Mouse (Mus musculus) stomach, embryonic 16.5 days (tissue): ENCODE data around the gene Zeb2. TPM values are rescaled to one million over a fixed set of nuclear protein-coding genes. Genes with fewer than 3 reads are reported as not detected.
A peak's percentile ranks its signal among the peaks of the same experiment; 100 is the strongest.

ENCODE experiments used
- ATAC-seq: fragments of 200-750 bp; cut with Nextera tagmentation; 2 replicates; pipeline ENCODE4 v1.8.0; 2017; ENCODE audit warnings: moderate number of reproducible peaks, moderate TSS enrichment; ENCODE audit not compliant: insufficient read depth, low FRiP score
- H3K27ac ChIP-seq: fragments of 300-500 bp; sonication (generic); 2 replicates; pipeline ENCODE4 v1.5.1; 2014; ENCODE audit warnings: low read length
- H3K27me3 ChIP-seq: fragments of 300-500 bp; sonication (generic); 2 replicates; pipeline ENCODE4 v1.6.1; 2014; ENCODE audit warnings: low read length, control low read depth, mixed read lengths; ENCODE audit not compliant: control insufficient read depth, insufficient read depth
- H3K36me3 ChIP-seq: fragments of 300-500 bp; sonication (generic); 2 replicates; pipeline ENCODE4 v1.6.1; 2014; ENCODE audit warnings: low read length; ENCODE audit not compliant: control insufficient read depth, insufficient read depth
- H3K4me1 ChIP-seq: fragments of 300-500 bp; sonication (generic); 2 replicates; pipeline ENCODE4 v1.6.1; 2014; ENCODE audit warnings: low read length, control low read depth, mixed read lengths; ENCODE audit not compliant: control insufficient read depth, insufficient read depth
- H3K4me2 ChIP-seq: fragments of 300-500 bp; sonication (generic); 2 replicates; pipeline ENCODE4 v1.6.1; 2014; ENCODE audit warnings: low read depth, low read length, mixed read lengths
- H3K4me3 ChIP-seq: fragments of 300-500 bp; sonication (generic); replicated peaks from 2 replicates; pipeline ENCODE4 v1.5.1; 2014; ENCODE audit warnings: mild to moderate bottlenecking, low read length
- H3K9ac ChIP-seq: fragments of 300-500 bp; sonication (generic); 2 replicates; pipeline ENCODE4 v1.6.1; 2014; ENCODE audit warnings: low read length
- H3K9me3 ChIP-seq: fragments of 300-500 bp; sonication (generic); replicated peaks from 2 replicates; pipeline ENCODE4 v1.6.1; 2016; ENCODE audit warnings: low read length, control low read depth; ENCODE audit not compliant: control insufficient read depth
- WGBS: fragments of 180-500 bp; shearing (Covaris S2); extraction: QIAGEN DNeasy Blood & Tissue Kit; methylation state at CpG from one replicate; pipeline ENCODE4 v1.1.7; 2014; 5-methylcytosine and 5-hydroxymethylcytosine counted together
- polyA plus RNA-seq: library from polyadenylated mRNA; unstranded; fragments of >200 nt; fragmentation: Nextera tagmentation; extraction: Ambion mirVana; gene quantifications from 2 replicates; pipeline ENCODE4 v1.2.1, GENCODE M21; 2015

Gene Zeb2
- polyA plus RNA-seq, 1 experiment from 2014 or later, result 50.6 TPM

DNA sequence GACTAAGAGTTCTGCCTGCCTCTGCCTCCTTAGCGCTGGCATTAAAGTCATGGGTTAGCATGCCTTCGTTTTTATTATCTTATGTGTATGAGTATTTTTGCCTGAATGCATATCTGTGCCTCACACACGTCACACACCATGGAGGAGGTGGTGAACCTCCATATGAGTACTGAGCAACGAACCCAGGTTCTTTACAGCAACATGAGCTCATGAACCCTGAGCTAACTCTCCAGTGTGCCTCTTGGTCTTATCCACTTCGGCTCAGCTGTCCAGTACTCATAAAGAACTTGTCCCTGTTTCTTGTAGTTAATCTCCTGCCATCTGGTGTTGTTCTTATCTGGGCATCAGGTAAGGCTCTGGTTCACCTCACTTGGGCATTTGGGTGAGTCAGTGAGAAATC lies 154.6 kb downstream of the Zeb2 start:
- H3K36me3 ChIP-seq, result no peaks in the 10 kb centered on the region
- H3K4me2 ChIP-seq, result no peak overlapping the region
- no peaks in the 10 kb centered on the region for H3K4me1 ChIP-seq
- no peak overlapping the region for H3K9ac ChIP-seq
- H3K27me3 ChIP-seq, result no peaks in the 10 kb centered on the region
- H3K9me3 ChIP-seq, result no peaks in the 10 kb centered on the region
- no peak for ATAC-seq
- H3K27ac ChIP-seq, result no peak overlapping the region
- 87% methylated on average over 5 of the region's 5 CpGs for WGBS
- H3K4me3 ChIP-seq, result no peak overlapping the region

DNA sequence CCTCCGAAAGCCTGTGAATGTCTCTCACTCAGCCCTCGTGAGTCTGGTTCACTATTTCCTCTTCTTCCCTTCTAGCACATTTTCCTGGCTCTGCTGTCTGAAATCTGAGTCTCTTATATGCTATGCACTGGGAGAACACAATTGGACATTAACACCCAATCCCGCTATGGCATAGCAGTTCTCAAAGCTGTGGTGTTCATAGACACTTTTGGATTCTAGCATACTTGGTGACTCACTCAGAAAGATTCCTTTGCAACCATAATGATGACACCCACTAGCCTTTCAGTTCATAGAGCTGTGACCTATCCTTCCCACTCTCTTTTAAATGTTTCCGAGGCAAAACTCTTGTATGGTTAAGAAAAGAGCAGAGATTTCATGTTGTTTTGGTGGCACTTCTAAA lies 156.0 kb downstream of the Zeb2 start:
- no peak overlapping the region for H3K4me2 ChIP-seq
- H3K36me3 ChIP-seq, result no peaks in the 10 kb centered on the region
- no peak overlapping the region for H3K27ac ChIP-seq
- no peaks in the 10 kb centered on the region for H3K9me3 ChIP-seq
- no peak overlapping the region for H3K4me3 ChIP-seq
- peaks cover 5% of the 10 kb centered on the region; the same call in 1 of the 2 replicates for H3K4me1 ChIP-seq
- no peaks in the 10 kb centered on the region for H3K27me3 ChIP-seq
- H3K9ac ChIP-seq, result no peak overlapping the region
- 85% methylated on average over 4 of the region's 4 CpGs for WGBS
- ATAC-seq, result no peak

DNA sequence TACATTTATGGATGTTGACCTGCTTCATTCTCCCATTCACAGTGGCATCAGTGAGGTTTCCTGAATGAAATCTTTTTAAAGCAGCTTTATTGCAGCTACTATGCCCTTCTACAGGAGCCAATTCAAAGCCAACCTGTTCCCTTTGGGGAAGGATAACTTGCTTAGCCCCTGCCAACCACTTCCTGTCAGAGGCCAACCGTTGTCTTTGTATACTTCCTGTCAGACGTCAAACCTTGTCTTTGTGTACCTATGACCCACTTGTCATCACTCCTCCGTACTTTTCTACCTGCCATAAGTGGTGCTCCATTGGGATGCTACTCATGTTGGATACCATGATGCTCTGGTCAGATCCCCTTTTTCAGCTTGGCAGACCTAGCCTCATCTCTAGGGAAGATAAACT lies 156.6 kb downstream of the Zeb2 start:
- no peak for ATAC-seq
- H3K36me3 ChIP-seq, result no peaks in the 10 kb centered on the region
- no peak overlapping the region for H3K4me3 ChIP-seq
- 70% methylated on average over 3 of the region's 3 CpGs for WGBS
- H3K9ac ChIP-seq, result no peak overlapping the region
- no peak overlapping the region for H3K27ac ChIP-seq
- peaks cover 9% of the 10 kb centered on the region; the same call in 1 of the 2 replicates for H3K4me1 ChIP-seq
- H3K9me3 ChIP-seq, result no peaks in the 10 kb centered on the region
- H3K27me3 ChIP-seq, result no peaks in the 10 kb centered on the region
- H3K4me2 ChIP-seq, result no peak overlapping the region

DNA sequence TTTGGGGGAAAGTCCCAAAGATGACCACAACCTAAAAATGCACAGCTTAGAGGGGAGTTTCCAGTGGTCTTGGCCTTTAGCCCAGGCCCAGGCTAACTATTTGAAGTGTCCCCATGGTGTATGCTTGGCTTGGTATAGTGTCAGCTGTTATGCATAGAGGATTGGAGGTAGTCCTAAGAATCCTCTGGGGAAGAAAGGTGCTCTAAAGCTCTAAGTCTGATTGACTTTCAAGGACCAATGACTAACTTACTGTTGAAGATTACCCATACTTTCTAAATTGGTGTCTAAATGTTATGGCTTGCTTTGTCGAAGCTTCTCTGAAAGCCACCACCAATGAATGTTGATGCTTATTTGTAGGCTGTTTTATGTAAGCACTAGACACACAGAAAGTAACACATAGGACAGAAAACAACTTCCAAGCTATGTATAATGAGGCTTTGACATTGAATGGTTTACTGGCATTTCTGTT lies 159.8 kb downstream of the Zeb2 start:
- no peak overlapping the region for H3K4me2 ChIP-seq
- no peak overlapping the region for H3K9ac ChIP-seq
- 90% methylated on average over 1 of the region's 1 CpGs for WGBS
- peak overlapping the region; percentile 57; the same call in 1 of the 2 replicates for H3K27ac ChIP-seq
- H3K27me3 ChIP-seq, result no peaks in the 10 kb centered on the region
- H3K9me3 ChIP-seq, result no peaks in the 10 kb centered on the region
- H3K4me1 ChIP-seq, result peaks cover 15% of the 10 kb centered on the region
- no peak for ATAC-seq
- H3K4me3 ChIP-seq, result no peak overlapping the region
- H3K36me3 ChIP-seq, result no peaks in the 10 kb centered on the region

DNA sequence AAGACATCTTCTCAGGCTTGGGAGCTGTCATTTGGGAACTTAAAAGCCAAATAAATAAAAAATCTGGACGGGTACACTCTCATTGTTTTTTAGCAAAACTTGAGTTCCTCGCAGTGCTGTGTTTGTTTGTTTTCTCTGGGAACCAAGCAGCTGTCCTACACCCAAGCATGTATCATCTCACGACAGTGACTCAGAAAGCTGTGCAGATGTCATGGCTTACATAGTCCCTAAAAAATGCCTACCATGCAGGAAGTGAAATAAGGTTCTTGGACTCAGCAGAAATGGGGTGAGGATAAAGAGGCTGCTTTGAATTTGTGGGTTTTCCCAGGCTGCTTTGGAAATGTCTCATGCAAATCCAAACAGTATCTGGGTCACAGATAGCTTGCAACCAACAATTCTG lies 161.0 kb downstream of the Zeb2 start:
- Histone ChIP-seq H3K4me2 (no peak overlapping the region), H3K9ac (no peak overlapping the region), H3K9me3 (no peaks in the 10 kb centered on the region), H3K36me3 (no peaks in the 10 kb centered on the region), H3K4me1 (peaks cover 15% of the 10 kb centered on the region), H3K27me3 (no peaks in the 10 kb centered on the region), H3K27ac (peak overlapping the region; percentile 72), H3K4me3 (no peak overlapping the region)
- WGBS, result 25% methylated on average over 3 of the region's 3 CpGs
- ATAC-seq, result no peak; the same call in 1 of the 2 replicates

DNA sequence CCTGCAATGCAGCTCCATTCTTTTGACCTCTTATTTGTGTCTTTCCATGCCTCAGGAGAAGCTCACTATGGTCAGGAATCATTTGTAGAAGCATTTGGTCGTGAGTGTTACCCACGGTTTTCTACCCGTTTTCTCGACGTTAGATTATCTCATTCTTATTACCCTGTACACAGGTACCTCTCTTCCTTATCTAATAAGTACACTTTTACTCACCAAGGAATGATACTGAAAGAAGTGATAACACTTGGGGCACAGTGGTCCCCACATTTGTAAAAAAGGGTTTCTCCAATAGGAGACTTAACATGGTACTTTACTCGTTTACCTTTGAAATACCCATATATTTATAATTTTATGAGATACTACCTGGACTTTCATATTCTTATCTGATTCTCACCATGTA lies 161.7 kb downstream of the Zeb2 start:
- no peak for ATAC-seq
- Histone ChIP-seq H3K36me3 (no peaks in the 10 kb centered on the region), H3K9ac (no peak overlapping the region), H3K27ac (no peak overlapping the region; the same call in 1 of the 2 replicates), H3K4me1 (peaks cover 15% of the 10 kb centered on the region), H3K4me2 (no peak overlapping the region), H3K4me3 (no peak overlapping the region), H3K9me3 (no peaks in the 10 kb centered on the region), H3K27me3 (no peaks in the 10 kb centered on the region)
- 74% methylated on average over 6 of the region's 6 CpGs for WGBS

DNA sequence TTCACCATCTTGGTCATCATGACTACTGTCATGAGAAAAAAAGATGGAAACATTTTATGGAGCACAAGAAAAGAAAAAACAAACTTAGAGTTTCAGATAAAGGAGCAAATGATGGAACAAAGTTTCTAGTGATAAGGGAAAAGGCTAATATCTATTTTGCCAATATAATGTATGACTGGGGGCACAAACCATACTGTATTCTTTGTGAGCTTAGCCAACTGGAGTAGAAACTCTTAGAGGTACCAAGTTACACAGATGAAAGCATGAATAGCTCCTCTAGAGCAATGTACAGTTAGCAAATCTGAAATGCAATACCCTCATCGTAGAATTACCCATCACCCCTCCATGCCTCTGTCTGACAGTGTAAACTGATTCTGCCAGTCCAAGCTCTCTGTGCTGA lies 163.0 kb downstream of the Zeb2 start:
- Histone ChIP-seq H3K4me1 (peaks cover 15% of the 10 kb centered on the region), H3K27ac (no peak overlapping the region), H3K4me2 (no peak overlapping the region), H3K27me3 (no peaks in the 10 kb centered on the region), H3K9ac (no peak overlapping the region), H3K9me3 (no peaks in the 10 kb centered on the region), H3K4me3 (no peak overlapping the region), H3K36me3 (no peaks in the 10 kb centered on the region)
- 65% methylated on average over 1 of the region's 1 CpGs for WGBS
- no peak for ATAC-seq

DNA sequence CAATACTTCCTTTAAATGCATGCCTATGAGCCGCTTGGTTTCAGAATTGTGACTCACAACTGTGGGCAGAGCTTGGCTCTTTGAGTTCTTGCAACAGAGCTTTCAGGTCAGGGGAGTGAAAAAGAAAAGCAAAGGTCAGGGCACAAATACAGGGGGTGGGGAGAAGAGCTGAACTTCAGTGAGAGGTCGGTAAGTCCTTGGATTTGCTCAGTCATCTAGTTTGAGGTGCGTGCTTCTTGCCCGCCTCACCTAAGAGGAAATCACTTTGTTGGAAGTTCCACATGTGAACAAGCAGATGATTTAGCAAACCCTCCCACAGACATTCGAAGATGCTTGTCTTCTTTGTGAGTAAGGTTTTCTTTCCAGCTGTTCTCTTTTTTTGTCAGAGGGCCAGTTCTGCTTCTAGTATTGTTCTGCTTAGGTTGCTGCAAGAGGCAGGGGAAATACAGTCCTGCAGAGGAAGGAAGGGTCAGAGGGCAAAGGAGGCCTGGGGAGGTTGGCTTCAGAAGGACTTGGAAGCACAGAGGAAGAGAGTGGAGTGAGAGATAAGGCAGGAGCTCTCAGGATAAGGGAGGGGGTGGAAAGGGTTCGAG lies 164.3 kb downstream of the Zeb2 start:
- Histone ChIP-seq H3K36me3 (no peaks in the 10 kb centered on the region), H3K27ac (peak overlapping the region; percentile 64), H3K4me2 (no peak overlapping the region), H3K9ac (no peak overlapping the region), H3K27me3 (no peaks in the 10 kb centered on the region), H3K4me1 (peaks cover 15% of the 10 kb centered on the region), H3K9me3 (no peaks in the 10 kb centered on the region), H3K4me3 (no peak overlapping the region)
- no peak; the same call in 1 of the 2 replicates for ATAC-seq
- 47% methylated on average over 6 of the region's 6 CpGs for WGBS

DNA sequence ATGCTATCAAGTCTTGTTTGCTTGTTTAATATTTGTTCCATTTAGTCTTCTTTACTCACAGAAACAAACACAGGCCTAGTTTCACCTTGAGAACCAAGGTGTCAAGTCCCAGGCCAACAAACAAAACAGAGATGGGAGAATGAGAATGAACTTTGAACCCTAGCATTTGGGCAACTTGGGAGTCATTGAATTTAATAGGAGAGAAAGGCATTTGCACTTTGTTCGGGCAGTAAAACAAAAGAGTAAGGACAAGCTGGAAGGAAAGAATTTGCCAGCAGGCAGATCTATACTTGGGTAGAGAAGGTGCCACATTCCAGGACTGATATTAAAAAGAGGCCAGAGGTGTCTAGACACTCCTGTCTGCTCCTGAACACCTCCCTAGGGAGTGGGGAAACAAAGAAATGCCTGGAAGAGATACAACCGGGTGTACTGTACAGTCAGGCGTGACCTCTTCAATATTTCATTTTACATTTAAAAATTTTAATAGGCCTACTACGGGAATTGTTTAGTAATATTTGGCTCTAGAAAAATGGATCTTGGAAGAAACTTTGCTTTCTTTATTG lies 165.5 kb downstream of the Zeb2 start:
- no peak for ATAC-seq
- Histone ChIP-seq H3K27ac (no peak overlapping the region), H3K4me3 (no peak overlapping the region), H3K4me2 (no peak overlapping the region), H3K36me3 (no peaks in the 10 kb centered on the region), H3K4me1 (peaks cover 13% of the 10 kb centered on the region; the same call in 1 of the 2 replicates), H3K9ac (no peak overlapping the region), H3K27me3 (no peaks in the 10 kb centered on the region), H3K9me3 (no peaks in the 10 kb centered on the region)
- 62% methylated on average over 4 of the region's 4 CpGs for WGBS
